8 mouse cellular contexts compared by ENCODE assay signal in the genomic region with DNA sequence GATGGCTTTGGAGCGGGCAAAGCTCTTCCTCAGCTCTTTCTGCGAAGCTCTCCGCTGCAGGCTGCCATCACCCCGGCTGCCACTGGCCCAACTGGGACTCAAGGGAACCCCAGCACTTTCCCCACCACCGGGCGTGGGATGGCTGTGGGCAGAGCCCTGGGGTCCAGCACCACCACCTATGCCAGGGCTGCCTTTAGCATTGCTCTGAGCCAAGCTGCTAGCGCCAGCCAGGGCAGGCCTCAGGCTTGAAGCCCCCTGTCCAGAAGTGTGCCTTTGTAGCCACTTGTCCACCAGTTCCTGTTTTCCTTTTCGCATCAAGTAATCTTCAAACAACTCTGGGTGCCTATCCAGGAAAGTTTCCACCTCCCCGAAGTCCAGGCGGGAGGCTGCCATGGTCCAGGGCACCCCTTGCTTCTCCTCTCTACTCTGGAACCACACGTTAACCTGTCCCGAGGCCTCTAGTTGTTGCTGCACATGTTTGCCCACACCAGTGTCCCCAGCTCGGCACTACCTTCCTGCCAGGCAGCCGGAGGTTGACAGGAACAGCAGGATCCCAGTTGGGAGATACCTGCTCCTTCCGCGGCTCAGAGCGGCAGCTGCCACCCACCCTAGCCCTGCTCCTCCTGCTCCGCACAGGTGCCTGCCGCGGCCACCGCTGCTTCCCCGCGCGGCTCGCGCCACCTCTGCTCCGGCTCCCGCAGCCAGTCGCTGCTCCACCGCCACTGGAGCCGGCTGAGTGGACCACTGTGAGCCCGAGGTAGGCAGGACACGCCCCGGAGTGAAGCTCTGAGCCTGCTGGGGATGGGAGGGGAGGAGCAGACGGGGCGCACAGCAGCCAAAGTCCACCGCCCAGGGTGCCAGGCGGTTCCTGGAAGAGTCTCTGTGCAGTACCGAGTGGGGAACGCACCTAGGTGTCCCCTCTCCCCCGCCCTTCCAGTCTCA. TPM values are rescaled to one million over a fixed set of nuclear protein-coding genes. Genes with fewer than 3 reads are reported as not detected.
DNase-seq lines count a peak whose midpoint lies in the region.

A gene (minus strand): TSS at position 560 of the 942 bp plus-strand sequence.

- DNase-seq in left cerebral cortex, postnatal 25 days (ENCODE audit: low spot score in 2 of 2) = peak; percentile 2 to 11
- no peak for DNase-seq in left cerebral cortex, adult 11 months (ENCODE audit: low spot score)
- peak; percentile 53 for DNase-seq in embryo, embryonic 10 days (ENCODE audit: low spot score)
- DNase-seq in heart, postnatal 10 days = peak; percentile 9 to 31
- peak; percentile 77 to 91 for DNase-seq in kidney, postnatal 25 days
- DNase-seq in lung, postnatal 14 days = peak; percentile 22
- peak; percentile 7 for DNase-seq in right cerebral cortex, postnatal 4 days
- DNase-seq in thymus, adult 18-20 months = no peak

- intact Hi-C loops in left cerebral cortex, postnatal 25 days (cut with DNase I) = loop anchor here (5.0 kb wide), 1 partner anchor 81 kb away; no protein-coding TSS in a partner anchor
- intact Hi-C loops in heart, postnatal 10 days (cut with DNase I) = no loop called here

RNA-seq across cellular contexts. Expression of the gene that starts here (rescaled TPM):
- 1 to 10 TPM; 4.1 to 4.8 TPM for total RNA-seq in left cerebral cortex, postnatal 25 days (2021)
- under 1 TPM; 0.14 to 0.25 TPM for total RNA-seq in heart, postnatal 10 days (2021)

Comparison
In these comparisons a context has a peak if more than half of its experiments do, and no peak if none do; other contexts are left out.
1. RNA of the gene that starts here (total RNA-seq): 4.1 to 4.8 TPM in left cerebral cortex, postnatal 25 days; 0.14 to 0.25 TPM in heart, postnatal 10 days; every median in the first group is over 4 times any median in the second.
2. DNase-seq: peak in left cerebral cortex, postnatal 25 days (2 of 2), embryo, embryonic 10 days (single experiment), kidney, postnatal 25 days (2 of 2), lung, postnatal 14 days (single experiment) and right cerebral cortex, postnatal 4 days (single experiment); none in left cerebral cortex, adult 11 months (single experiment) and thymus, adult 18-20 months (0 of 2).
3. Peak in DNase-seq in heart, postnatal 10 days; RNA of the gene not detected or under 1 TPM.